9 mouse cellular contexts compared by ENCODE assay signal in the genomic region with DNA sequence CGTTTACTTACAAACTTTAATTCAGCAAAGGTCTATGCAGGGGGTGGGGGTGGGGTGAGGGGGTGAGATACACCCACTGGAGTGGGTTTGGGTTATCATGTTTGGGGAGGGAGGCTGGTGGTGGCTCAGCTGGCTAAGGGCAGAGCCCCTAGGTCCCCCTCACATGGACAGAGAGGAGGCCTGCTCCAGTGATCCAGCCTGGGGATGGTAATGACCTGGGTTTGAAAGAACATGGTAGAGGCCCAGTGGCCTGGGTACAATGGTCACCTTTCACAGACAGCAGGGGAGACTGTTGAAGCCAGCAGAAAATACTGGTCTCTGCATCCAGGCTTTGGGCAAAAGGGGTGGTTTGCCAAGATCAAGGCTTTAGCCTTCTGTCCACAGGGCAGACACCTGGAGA. TPM values are rescaled to one million over a fixed set of nuclear protein-coding genes. Genes with fewer than 3 reads are reported as not detected.
A peak's percentile ranks its signal among the peaks of the same experiment; 100 is the strongest.
DNase-seq lines count a peak whose midpoint lies in the region; ATAC-seq lines count a peak whose summit lies in the region.
"Had no signal": no experiment of that assay in that cellular context is flagged by ENCODE, and none has a peak within 500 bp of the region (broad histone marks: within the 10 kb centered on the region; RNA-seq: fewer than 3 reads in every experiment).

No protein-coding gene starts in this region.

- no peak overlapping the region for H3K27ac ChIP-seq in hindbrain, embryonic 13.5 days
- no peak overlapping the region for H3K27ac ChIP-seq in hindbrain, embryonic 16.5 days (ENCODE audit: low read depth, low read length)
- peak overlapping the region; percentile 60; the same call in 1 of the 2 replicates for H3K27ac ChIP-seq in midbrain, embryonic 12.5 days (replicated peaks)
- no peak overlapping the region for H3K27ac ChIP-seq in midbrain, embryonic 13.5 days
- no peak overlapping the region for H3K27ac ChIP-seq in embryonic facial prominence, embryonic 15.5 days (replicated peaks)
- no peak overlapping the region; the same call in 1 of the 2 replicates for H3K27ac ChIP-seq in macrophage

- peaks cover 27% of the 10 kb centered on the region for H3K4me1 ChIP-seq in hindbrain, embryonic 13.5 days (replicated peaks)
- H3K4me1 ChIP-seq in hindbrain, embryonic 16.5 days (ENCODE audit: control insufficient read depth, insufficient read depth, low read depth, low read length), result peaks cover 19% of the 10 kb centered on the region
- peaks cover 11% of the 10 kb centered on the region for H3K4me1 ChIP-seq in midbrain, embryonic 12.5 days
- H3K4me1 ChIP-seq in midbrain, embryonic 13.5 days (replicated peaks), result peaks cover 19% of the 10 kb centered on the region
- peaks cover 15% of the 10 kb centered on the region for H3K4me1 ChIP-seq in embryonic facial prominence, embryonic 15.5 days

- peaks cover 61% of the 10 kb centered on the region for H3K36me3 ChIP-seq in hindbrain, embryonic 13.5 days
- H3K36me3 ChIP-seq in hindbrain, embryonic 16.5 days (ENCODE audit: control insufficient read depth, insufficient read depth, low read length), result peaks cover 29% of the 10 kb centered on the region
- H3K36me3 ChIP-seq in midbrain, embryonic 12.5 days, result peaks cover 56% of the 10 kb centered on the region
- peaks cover 54% of the 10 kb centered on the region for H3K36me3 ChIP-seq in midbrain, embryonic 13.5 days
- H3K36me3 ChIP-seq in embryonic facial prominence, embryonic 15.5 days, result peaks cover 54% of the 10 kb centered on the region
- peaks cover 35% of the 10 kb centered on the region for H3K36me3 ChIP-seq in macrophage (ENCODE audit: inconsistent target)

- no peaks in the 10 kb centered on the region for H3K9me3 ChIP-seq in hindbrain, embryonic 13.5 days
- no peaks in the 10 kb centered on the region for H3K9me3 ChIP-seq in hindbrain, embryonic 16.5 days (ENCODE audit: control insufficient read depth, low read length)
- H3K9me3 ChIP-seq in midbrain, embryonic 12.5 days, result no peaks in the 10 kb centered on the region
- no peaks in the 10 kb centered on the region for H3K9me3 ChIP-seq in midbrain, embryonic 13.5 days
- no peaks in the 10 kb centered on the region for H3K9me3 ChIP-seq in embryonic facial prominence, embryonic 15.5 days (replicated peaks)

- H3K4me3 ChIP-seq in hindbrain, embryonic 13.5 days, result no peak overlapping the region
- no peak overlapping the region for H3K4me3 ChIP-seq in hindbrain, embryonic 16.5 days (ENCODE audit: low read length)
- no peak overlapping the region for H3K4me3 ChIP-seq in midbrain, embryonic 12.5 days
- H3K4me3 ChIP-seq in midbrain, embryonic 13.5 days (replicated peaks), result no peak overlapping the region
- no peak overlapping the region for H3K4me3 ChIP-seq in embryonic facial prominence, embryonic 15.5 days (replicated peaks)
- peak overlapping the region; percentile 84; the same call in 1 of the 2 replicates for H3K4me3 ChIP-seq in macrophage (ENCODE audit: inconsistent target)

- peaks cover 30% of the 10 kb centered on the region for H3K79me2 ChIP-seq in macrophage (ENCODE audit: inconsistent target)

- H3K27me3 ChIP-seq in hindbrain, embryonic 13.5 days, result no peaks in the 10 kb centered on the region
- H3K27me3 ChIP-seq in hindbrain, embryonic 16.5 days (replicated peaks; ENCODE audit: control insufficient read depth, insufficient read depth, low read length), result no peaks in the 10 kb centered on the region
- H3K27me3 ChIP-seq in midbrain, embryonic 12.5 days, result no peaks in the 10 kb centered on the region
- no peaks in the 10 kb centered on the region for H3K27me3 ChIP-seq in midbrain, embryonic 13.5 days
- no peaks in the 10 kb centered on the region for H3K27me3 ChIP-seq in embryonic facial prominence, embryonic 15.5 days

- 86% methylated on average over 1 of the region's 1 CpGs for WGBS in hindbrain, embryonic 13.5 days
- WGBS in hindbrain, embryonic 16.5 days, result 90% methylated on average over 1 of the region's 1 CpGs
- WGBS in midbrain, embryonic 12.5 days, result 90% methylated on average over 1 of the region's 1 CpGs
- WGBS in midbrain, embryonic 13.5 days, result 93% methylated on average over 1 of the region's 1 CpGs
- 77% methylated on average over 1 of the region's 1 CpGs for WGBS in embryonic facial prominence, embryonic 15.5 days
- 50% methylated on average over 1 of the region's 1 CpGs for WGBS in macrophage (ENCODE audit: missing documents)

- no peak for ATAC-seq in hindbrain, embryonic 13.5 days (ENCODE audit: low FRiP score)
- ATAC-seq in hindbrain, embryonic 16.5 days, result no peak
- no peak for ATAC-seq in midbrain, embryonic 12.5 days (ENCODE audit: low FRiP score, low read depth)
- ATAC-seq in midbrain, embryonic 13.5 days, result no peak
- ATAC-seq in embryonic facial prominence, embryonic 15.5 days (ENCODE audit: insufficient number of reproducible peaks, low FRiP score, low TSS enrichment, low read depth), result no peak

- H3K4me2 ChIP-seq in hindbrain, embryonic 13.5 days, result peak overlapping the region; percentile 85; the same call in 1 of the 2 replicates
- H3K4me2 ChIP-seq in hindbrain, embryonic 16.5 days (ENCODE audit: low read length), result no peak overlapping the region
- H3K4me2 ChIP-seq in midbrain, embryonic 12.5 days (replicated peaks), result no peak overlapping the region; the same call in 1 of the 2 replicates
- no peak overlapping the region for H3K4me2 ChIP-seq in midbrain, embryonic 13.5 days (replicated peaks)
- peak overlapping the region; percentile 85; the same call in 1 of the 2 replicates for H3K4me2 ChIP-seq in embryonic facial prominence, embryonic 15.5 days (replicated peaks)

- no peak for DNase-seq in natural killer cell, adult 2 months (ENCODE audit: low spot score in 2 of 2)
- DNase-seq: thymus, postnatal 4 days had no signal

- H3K9ac ChIP-seq in hindbrain, embryonic 13.5 days, result no peak overlapping the region
- H3K9ac ChIP-seq in hindbrain, embryonic 16.5 days (ENCODE audit: low read depth, low read length), result no peak overlapping the region
- H3K9ac ChIP-seq in midbrain, embryonic 12.5 days (replicated peaks), result no peak overlapping the region
- H3K9ac ChIP-seq in midbrain, embryonic 13.5 days (replicated peaks), result no peak overlapping the region
- no peak overlapping the region for H3K9ac ChIP-seq in embryonic facial prominence, embryonic 15.5 days

RNA-seq across cellular contexts. Expression of gene Fdx1l, which starts 0.8 kb away (rescaled TPM):
- polyA plus RNA-seq in hindbrain, embryonic 13.5 days (2015; fragmentation: Nextera tagmentation; extraction: Ambion mirVana), result 57.3 and 63.1 TPM in 2 replicates
- polyA plus RNA-seq in hindbrain, embryonic 16.5 days (2015; fragmentation: Nextera tagmentation; extraction: Ambion mirVana), result 75.2 and 80.8 TPM in 2 replicates
- polyA plus RNA-seq in midbrain, embryonic 12.5 days (2016; fragmentation: Nextera tagmentation; extraction: Ambion mirVana), result 38.0 and 40.7 TPM in 2 replicates
- 54.4 and 54.8 TPM in 2 replicates for polyA plus RNA-seq in midbrain, embryonic 13.5 days (2015; fragmentation: Nextera tagmentation; extraction: Ambion mirVana)
- polyA plus RNA-seq in embryonic facial prominence, embryonic 15.5 days (2015; fragmentation: Nextera tagmentation; extraction: Ambion mirVana), result 61.0 and 65.4 TPM in 2 replicates
- total RNA-seq in macrophage (2018; cell fraction: chromatin; rRNA removed), result 10 to 100 TPM in 25 of 26 experiments, 1 to 10 TPM in 1; 9.8 to 76.5 (median 25.1) TPM
- 10 to 100 TPM; 25.8 to 54.0 (median 42.0) TPM for total RNA-seq in macrophage (2018; cell fraction: cytosol; rRNA removed)
- 10 to 100 TPM; 19.0 to 53.9 (median 31.2) TPM for total RNA-seq in macrophage (2018; cell fraction: nucleus; rRNA removed)
- polyA plus RNA-seq in macrophage (2018), result 22.6 to 65.1 TPM (median 36.6 TPM) in 3 replicates

RNA-seq across cellular contexts. Expression of gene Gm49373, which starts 1.3 kb away (rescaled TPM):
- polyA plus RNA-seq in hindbrain, embryonic 13.5 days (2015; fragmentation: Nextera tagmentation; extraction: Ambion mirVana), result 1.9 and 2.4 TPM in 2 replicates
- 1.3 and 2.2 TPM in 2 replicates for polyA plus RNA-seq in hindbrain, embryonic 16.5 days (2015; fragmentation: Nextera tagmentation; extraction: Ambion mirVana)
- polyA plus RNA-seq in midbrain, embryonic 12.5 days (2016; fragmentation: Nextera tagmentation; extraction: Ambion mirVana), result 0.89 and 1.6 TPM in 2 replicates
- 1.0 and 1.2 TPM in 2 replicates for polyA plus RNA-seq in midbrain, embryonic 13.5 days (2015; fragmentation: Nextera tagmentation; extraction: Ambion mirVana)
- 0.72 and 1.0 TPM in 2 replicates for polyA plus RNA-seq in embryonic facial prominence, embryonic 15.5 days (2015; fragmentation: Nextera tagmentation; extraction: Ambion mirVana)
- 1 to 10 TPM in 8 of 26 experiments, under 1 TPM in 12, not detected in 6; 0.32 to 1.5 (median 0.62) TPM for total RNA-seq in macrophage (2018; cell fraction: chromatin; rRNA removed)
- under 1 TPM in 24 of 26 experiments, not detected in 2; 0.07 to 0.47 (median 0.18) TPM for total RNA-seq in macrophage (2018; cell fraction: cytosol; rRNA removed)
- 1 to 10 TPM in 5 of 26 experiments, under 1 TPM in 13, not detected in 8; 0.36 to 1.7 (median 0.58) TPM for total RNA-seq in macrophage (2018; cell fraction: nucleus; rRNA removed)
- 0.22 TPM in 1 of 3 replicates, not detected in the others for polyA plus RNA-seq in macrophage (2018)

RNA-seq across cellular contexts. Expression of gene Zglp1, which starts 7.3 kb away (rescaled TPM):
- 0.92 and 1.9 TPM in 2 replicates for polyA plus RNA-seq in hindbrain, embryonic 13.5 days (2015; fragmentation: Nextera tagmentation; extraction: Ambion mirVana)
- 1.5 and 2.1 TPM in 2 replicates for polyA plus RNA-seq in hindbrain, embryonic 16.5 days (2015; fragmentation: Nextera tagmentation; extraction: Ambion mirVana)
- 0.98 and 3.1 TPM in 2 replicates for polyA plus RNA-seq in midbrain, embryonic 12.5 days (2016; fragmentation: Nextera tagmentation; extraction: Ambion mirVana)
- 1.8 and 2.0 TPM in 2 replicates for polyA plus RNA-seq in midbrain, embryonic 13.5 days (2015; fragmentation: Nextera tagmentation; extraction: Ambion mirVana)
- 0.39 and 1.5 TPM in 2 replicates for polyA plus RNA-seq in embryonic facial prominence, embryonic 15.5 days (2015; fragmentation: Nextera tagmentation; extraction: Ambion mirVana)
- total RNA-seq in macrophage (2018; cell fraction: chromatin; rRNA removed), result 1 to 10 TPM in 1 of 26 experiments, not detected in 25; 2.5 TPM
- total RNA-seq in macrophage (2018; cell fraction: cytosol; rRNA removed), result not detected
- 1 to 10 TPM in 2 of 26 experiments, not detected in 24; 1.4 to 8.5 TPM for total RNA-seq in macrophage (2018; cell fraction: nucleus; rRNA removed)
- not detected in 3 replicates for polyA plus RNA-seq in macrophage (2018)
- total RNA-seq: liver, adult 2 months had no signal

RNA-seq across cellular contexts. Expression of gene Gm38431, which starts 17.6 kb away (rescaled TPM):
- 0.92 and 2.8 TPM in 2 replicates for polyA plus RNA-seq in hindbrain, embryonic 13.5 days (2015; fragmentation: Nextera tagmentation; extraction: Ambion mirVana)
- polyA plus RNA-seq in hindbrain, embryonic 16.5 days (2015; fragmentation: Nextera tagmentation; extraction: Ambion mirVana), result 1.3 TPM in 2 replicates
- 2.3 and 2.9 TPM in 2 replicates for polyA plus RNA-seq in midbrain, embryonic 12.5 days (2016; fragmentation: Nextera tagmentation; extraction: Ambion mirVana)
- polyA plus RNA-seq in midbrain, embryonic 13.5 days (2015; fragmentation: Nextera tagmentation; extraction: Ambion mirVana), result 1.6 and 1.8 TPM in 2 replicates
- 1.6 and 2.9 TPM in 2 replicates for polyA plus RNA-seq in embryonic facial prominence, embryonic 15.5 days (2015; fragmentation: Nextera tagmentation; extraction: Ambion mirVana)
- total RNA-seq in macrophage (2018; cell fraction: chromatin; rRNA removed), result 10 to 100 TPM in 9 of 26 experiments, 1 to 10 TPM in 17; 3.6 to 34.0 (median 7.0) TPM
- total RNA-seq in macrophage (2018; cell fraction: cytosol; rRNA removed), result 1 to 10 TPM in 18 of 26 experiments, under 1 TPM in 8; 0.53 to 2.4 (median 1.2) TPM
- 1 to 10 TPM in 25 of 26 experiments, under 1 TPM in 1; 0.96 to 5.7 (median 2.7) TPM for total RNA-seq in macrophage (2018; cell fraction: nucleus; rRNA removed)
- polyA plus RNA-seq in macrophage (2018), result 0.88 to 8.1 TPM (median 2.0 TPM) in 3 replicates

RNA-seq across cellular contexts. Expression of gene Raver1, which starts 17.6 kb away (rescaled TPM):
- 28.3 and 32.5 TPM in 2 replicates for polyA plus RNA-seq in hindbrain, embryonic 13.5 days (2015; fragmentation: Nextera tagmentation; extraction: Ambion mirVana)
- 25.9 and 35.9 TPM in 2 replicates for polyA plus RNA-seq in hindbrain, embryonic 16.5 days (2015; fragmentation: Nextera tagmentation; extraction: Ambion mirVana)
- polyA plus RNA-seq in midbrain, embryonic 12.5 days (2016; fragmentation: Nextera tagmentation; extraction: Ambion mirVana), result 66.7 and 69.8 TPM in 2 replicates
- 33.4 and 40.7 TPM in 2 replicates for polyA plus RNA-seq in midbrain, embryonic 13.5 days (2015; fragmentation: Nextera tagmentation; extraction: Ambion mirVana)
- polyA plus RNA-seq in embryonic facial prominence, embryonic 15.5 days (2015; fragmentation: Nextera tagmentation; extraction: Ambion mirVana), result 55.4 and 65.8 TPM in 2 replicates
- 10 to 100 TPM; 23.7 to 63.5 (median 47.2) TPM for total RNA-seq in macrophage (2018; cell fraction: chromatin; rRNA removed)
- total RNA-seq in macrophage (2018; cell fraction: cytosol; rRNA removed), result 10 to 100 TPM; 31.9 to 51.1 (median 39.1) TPM
- total RNA-seq in macrophage (2018; cell fraction: nucleus; rRNA removed), result 10 to 100 TPM; 37.6 to 65.2 (median 48.8) TPM
- polyA plus RNA-seq in macrophage (2018), result 24.3 to 37.8 TPM (median 28.2 TPM) in 3 replicates

Comparison
In these comparisons a context has a peak if more than half of its experiments do, and no peak if none do; other contexts are left out.
1. H3K4me2 ChIP-seq: peak in hindbrain, embryonic 13.5 days (single experiment) and embryonic facial prominence, embryonic 15.5 days (single experiment); none in hindbrain, embryonic 16.5 days (single experiment), midbrain, embryonic 12.5 days (single experiment) and midbrain, embryonic 13.5 days (single experiment).